Mouse (Mus musculus) layer of hippocampus, adult 2 months (tissue): ENCODE data around the gene Add2. TPM values are rescaled to one million over a fixed set of nuclear protein-coding genes. Genes with fewer than 3 reads are reported as not detected.

Experiments used
- DNase-seq, 2 experiments: peaks; one replicate each; pipeline ENCODE4 v3.0.0; 2022; ENCODE audit warnings: low spot score in 2 of 2
- H3K27ac ChIP-seq: fragments of 200-600 bp; 2 replicates; pipeline ENCODE4 v1.8.1; 2022
- H3K4me3 ChIP-seq: fragments of 200-600 bp; 2 replicates; pipeline ENCODE4 v1.8.1; 2022; ENCODE audit warnings: mild to moderate bottlenecking
- CTCF ChIP-seq: fragments of 200-600 bp; conservative IDR thresholded peaks from 2 replicates; pipeline ENCODE4 v1.8.1; 2022; ENCODE audit warnings: antibody characterized with exemption, mild to moderate bottlenecking, moderate library complexity
- total RNA-seq, 2 experiments: library from RNA; stranded (reverse); gene quantifications; 2 replicates each; pipeline ENCODE4 v1.2.3; 2021

Gene Add2
- total RNA-seq, 2 experiments from 2014 or later: 277 to 286 TPM

- peak overlapping the region; percentile 71 for H3K27ac ChIP-seq
- DNase-seq: no peak
- no peak overlapping the region for H3K4me3 ChIP-seq
- no peak for TF ChIP-seq CTCF
Measured at GRCm38 (mm10) chr6:86074538-86075204, 46.2 kb downstream of the Add2 start.

DNA sequence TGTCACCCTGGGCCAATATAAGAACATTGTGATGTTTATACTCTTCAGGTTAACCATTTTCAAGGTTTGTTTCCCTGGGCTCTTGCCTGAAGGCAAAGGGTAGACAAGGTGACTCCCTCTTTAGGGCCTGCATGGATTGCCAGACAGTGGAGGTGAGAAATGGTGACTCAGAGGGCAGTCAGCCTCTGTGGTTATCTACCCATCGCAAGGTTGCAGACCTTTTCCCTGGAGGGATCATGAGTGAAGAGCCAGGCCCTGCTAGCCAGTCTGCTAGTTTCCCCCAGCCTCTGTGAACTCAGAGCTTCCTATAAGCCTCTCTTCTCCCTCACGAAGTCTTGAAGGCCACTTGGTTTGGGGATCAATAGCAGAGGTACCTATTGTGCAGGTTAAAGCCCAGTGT is 48.0 kb downstream of the Add2 start:
- H3K27ac ChIP-seq: peak overlapping the region; percentile 81
- no peak overlapping the region for H3K4me3 ChIP-seq
- DNase-seq: no peak
- TF ChIP-seq CTCF: no peak

DNA sequence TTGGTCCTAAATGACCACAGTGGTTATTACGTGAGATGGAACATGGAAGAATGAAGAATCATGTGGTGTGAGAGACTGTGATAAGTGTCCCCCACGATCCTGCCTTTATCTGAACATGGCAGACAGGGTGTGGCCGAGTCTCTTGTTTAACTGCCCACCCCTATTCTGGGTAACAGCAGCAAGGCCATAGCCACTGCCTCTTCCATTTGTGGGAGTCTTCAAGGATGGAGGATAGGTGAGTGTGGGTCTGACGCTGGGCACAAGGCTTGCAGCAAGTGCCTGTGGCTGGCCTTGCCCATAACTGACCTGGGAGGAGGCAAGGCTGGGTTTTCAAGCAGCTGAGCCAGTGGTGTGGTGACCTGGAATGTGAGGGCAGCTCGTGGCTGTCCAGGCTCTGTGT is 49.4 kb downstream of the Add2 start:
- no peak for TF ChIP-seq CTCF
- DNase-seq: no peak
- Histone ChIP-seq H3K27ac (peak overlapping the region; percentile 81), H3K4me3 (no peak overlapping the region)

DNA sequence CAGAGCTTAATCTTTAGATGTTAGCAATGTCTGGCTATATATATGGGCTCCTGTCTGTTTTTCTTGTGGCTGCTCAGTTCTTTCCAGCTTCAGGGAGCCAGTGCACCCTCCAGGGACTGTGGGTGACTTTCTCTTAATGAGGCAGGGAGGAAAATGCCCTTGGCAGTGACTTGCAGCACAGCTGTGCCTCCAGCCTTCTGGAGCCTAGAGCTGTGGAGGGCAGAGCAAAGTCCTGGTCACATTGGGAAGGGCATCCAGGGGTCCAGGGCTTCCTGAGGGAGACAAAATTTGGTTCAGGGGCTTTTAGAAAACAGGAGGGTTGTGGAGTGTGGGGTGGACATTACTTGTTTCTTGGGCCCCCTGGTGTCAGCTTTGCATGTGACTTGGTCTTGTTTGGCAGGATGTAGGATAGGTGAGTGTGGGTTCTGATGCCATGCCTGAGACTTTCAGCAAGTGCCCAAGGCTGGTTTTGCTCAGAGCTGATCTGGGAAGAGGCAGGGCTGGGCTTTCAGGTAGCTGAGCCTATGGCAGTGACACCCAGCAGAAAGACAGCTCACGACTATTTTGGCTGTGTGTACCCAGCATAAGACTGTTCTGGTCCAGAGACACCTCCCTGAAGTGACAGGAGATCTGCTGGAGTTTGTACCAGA is 50.0 kb downstream of the Add2 start:
- no peak overlapping the region for H3K4me3 ChIP-seq
- no peak for TF ChIP-seq CTCF
- DNase-seq: no peak
- peak overlapping the region; percentile 81 for H3K27ac ChIP-seq

- Histone ChIP-seq H3K4me3 (no peak overlapping the region), H3K27ac (peak overlapping the region; percentile 81)
- no peak for TF ChIP-seq CTCF
- no peak for DNase-seq
Measured at GRCm38 (mm10) chr6:86079323-86079722, 50.8 kb downstream of the Add2 start.

- Histone ChIP-seq H3K4me3 (no peak overlapping the region), H3K27ac (peak overlapping the region; percentile 94)
- peak; percentile 55 to 73 for DNase-seq
- peak; percentile 87 for TF ChIP-seq CTCF
Measured at GRCm38 (mm10) chr6:86085518-86085917, 57.0 kb downstream of the Add2 start.

GRCm38 (mm10) chr6:86086851-86087571 is 58.5 kb downstream of the Add2 start:
- TF ChIP-seq CTCF: no peak
- peak; percentile 79 to 91 for DNase-seq
- no peak overlapping the region; the same call in 1 of the 2 replicates for H3K4me3 ChIP-seq
- peak overlapping the region; percentile 94 for H3K27ac ChIP-seq

- peak; percentile 74 to 83 for DNase-seq
- TF ChIP-seq CTCF: no peak
- Histone ChIP-seq H3K4me3 (no peak overlapping the region), H3K27ac (peak overlapping the region; percentile 94)
Measured at GRCm38 (mm10) chr6:86087813-86088212, 59.3 kb downstream of the Add2 start.

GRCm38 (mm10) chr6:86094202-86094838 is 65.8 kb downstream of the Add2 start:
- no peak for DNase-seq
- H3K27ac ChIP-seq: peak overlapping the region; percentile 96
- no peak overlapping the region for H3K4me3 ChIP-seq
- no peak for TF ChIP-seq CTCF

DNA sequence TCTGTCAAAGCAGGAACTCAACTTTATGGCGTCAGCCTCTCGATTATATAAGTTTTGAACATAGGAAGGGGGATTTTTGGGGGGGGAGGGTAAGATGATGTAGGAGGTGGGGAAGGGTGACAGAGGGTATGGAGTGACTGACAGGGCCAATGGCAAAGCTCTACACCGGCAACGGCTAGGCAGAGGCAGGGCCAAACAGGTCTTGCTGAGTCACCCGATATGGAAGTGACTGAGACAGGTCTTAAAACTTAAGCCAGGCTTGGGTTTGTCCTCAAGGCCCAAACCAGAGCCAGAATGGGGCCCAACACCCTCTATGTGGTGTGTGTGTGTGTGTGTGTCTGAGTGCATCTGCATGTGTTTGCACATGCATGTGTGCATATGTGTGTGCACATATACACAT is 67.0 kb downstream of the Add2 start:
- TF ChIP-seq CTCF: no peak
- Histone ChIP-seq H3K4me3 (no peak overlapping the region), H3K27ac (peak overlapping the region; percentile 96)
- DNase-seq: no peak

GRCm38 (mm10) chr6:86096733-86097132 is 68.3 kb downstream of the Add2 start:
- peak overlapping the region; percentile 96 for H3K27ac ChIP-seq
- TF ChIP-seq CTCF: peak; percentile 38
- DNase-seq: no peak
- H3K4me3 ChIP-seq: no peak overlapping the region

GRCm38 (mm10) chr6:86097155-86097554 is 68.7 kb downstream of the Add2 start:
- Histone ChIP-seq H3K4me3 (no peak overlapping the region), H3K27ac (peak overlapping the region; percentile 96)
- no peak for TF ChIP-seq CTCF
- DNase-seq: no peak

- peak; percentile 65 for TF ChIP-seq CTCF
- peak overlapping the region; percentile 96 for H3K27ac ChIP-seq
Measured at GRCm38 (mm10) chr6:86099003-86099402, 70.5 kb downstream of the Add2 start.

More at GRCm38 (mm10) chr6:86099003-86099402, 70.5 kb downstream of the Add2 start:
- DNase-seq: no peak
- H3K4me3 ChIP-seq: no peak overlapping the region
